Mouse (Mus musculus): ENCODE data around the gene Gm49388. TPM values are rescaled to one million over a fixed set of nuclear protein-coding genes. Genes with fewer than 3 reads are reported as not detected.
"Not testable (repeated sequence)": the region's sequence is repeated elsewhere in the genome, so short reads cannot be mapped to it uniquely, and the experiment has no call there.

Gm49388 gene
- polyA plus RNA-seq, 1 experiment = not detected

- Histone ChIP-seq H3K27me3 (ENCODE audit: control insufficient read depth, insufficient read depth, low read length) (no peaks in the 10 kb centered on the region), H3K4me1 (ENCODE audit: control insufficient read depth, insufficient read depth, low read length) (peaks cover 14% of the 10 kb centered on the region), H3K4me3 (ENCODE audit: control insufficient read depth, low read depth, low read length) (peak overlapping the region; percentile 61), H3K27ac (ENCODE audit: control insufficient read depth, insufficient read depth, low read depth, low read length) (no peak overlapping the region), H3K36me3 (ENCODE audit: control insufficient read depth, insufficient read depth, low read length) (no peaks in the 10 kb centered on the region)
- TF ChIP-seq CTCF (IDR thresholded peaks at IDR 0.05; ENCODE audit: control insufficient read depth, insufficient read depth, insufficient replicate concordance, low read depth, low read length) = no peak
- no peak for TF ChIP-seq POLR2A (IDR thresholded peaks at IDR 0.05; ENCODE audit: control insufficient read depth, low read depth, low read length)
Observed at GRCm38 (mm10) chr7:127823236-127824171, 38.1 kb downstream of the Gm49388 start.

GRCm38 (mm10) chr7:127824176-127824871 is 38.9 kb downstream of the Gm49388 start, which contains the start of the genes Stx4a and Stx1b:
Gene Stx4a, plus strand, starts transcription at chr7:127824294.
Gene Stx1b, minus strand, starts transcription at chr7:127824549.
- H3K4me3 ChIP-seq (ENCODE audit: control insufficient read depth, low read depth, low read length) = peak within 1 kb of the TSS; percentile 61
- H3K4me1 ChIP-seq (ENCODE audit: control insufficient read depth, insufficient read depth, low read length) = peaks cover 14% of the 10 kb centered on the region
- H3K27me3 ChIP-seq (ENCODE audit: control insufficient read depth, insufficient read depth, low read length) = no peaks in the 10 kb centered on the region
- H3K36me3 ChIP-seq (ENCODE audit: control insufficient read depth, insufficient read depth, low read length) = no peaks in the 10 kb centered on the region
- no peak within 1 kb of the TSS for H3K27ac ChIP-seq (ENCODE audit: control insufficient read depth, insufficient read depth, low read depth, low read length)
- TF ChIP-seq POLR2A (IDR thresholded peaks at IDR 0.05; ENCODE audit: control insufficient read depth, low read depth, low read length) = no peak
- no peak for TF ChIP-seq CTCF (IDR thresholded peaks at IDR 0.05; ENCODE audit: control insufficient read depth, insufficient read depth, insufficient replicate concordance, low read depth, low read length)

GRCm38 (mm10) chr7:127835550-127835949 is 50.1 kb downstream of the Gm49388 start:
- Histone ChIP-seq H3K27me3 (ENCODE audit: control insufficient read depth, insufficient read depth, low read length) (no peaks in the 10 kb centered on the region), H3K27ac (ENCODE audit: control insufficient read depth, insufficient read depth, low read depth, low read length) (no peak overlapping the region), H3K36me3 (ENCODE audit: control insufficient read depth, insufficient read depth, low read length) (no peaks in the 10 kb centered on the region), H3K4me3 (ENCODE audit: control insufficient read depth, low read depth, low read length) (no peak overlapping the region), H3K4me1 (ENCODE audit: control insufficient read depth, insufficient read depth, low read length) (no peaks in the 10 kb centered on the region)
- TF ChIP-seq CTCF (IDR thresholded peaks at IDR 0.05; ENCODE audit: control insufficient read depth, insufficient read depth, insufficient replicate concordance, low read depth, low read length) (no peak), POLR2A (IDR thresholded peaks at IDR 0.05; ENCODE audit: control insufficient read depth, low read depth, low read length) (no peak)

DNA sequence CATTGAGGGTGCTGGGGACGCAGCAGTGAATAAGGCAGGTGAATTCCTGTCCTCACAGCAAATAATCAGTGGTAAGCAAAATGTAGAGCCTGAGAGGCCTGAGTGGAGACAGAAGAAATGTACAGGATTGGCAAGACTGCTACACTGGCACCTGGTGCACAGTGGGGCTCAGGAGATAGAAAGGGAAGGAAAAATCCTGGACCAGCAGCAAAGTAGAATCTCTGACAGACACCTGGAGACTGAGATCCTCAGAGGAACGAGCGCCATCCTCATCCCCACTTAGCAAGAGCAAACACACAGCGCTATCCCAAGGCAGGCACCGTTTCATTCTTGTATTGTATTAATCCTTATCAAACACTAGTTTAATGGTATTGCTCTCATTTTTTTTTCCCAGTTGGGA is 52.1 kb downstream of the Gm49388 start:
- Histone ChIP-seq H3K27me3 (ENCODE audit: control insufficient read depth, insufficient read depth, low read length) (no peaks in the 10 kb centered on the region), H3K36me3 (ENCODE audit: control insufficient read depth, insufficient read depth, low read length) (no peaks in the 10 kb centered on the region), H3K4me1 (ENCODE audit: control insufficient read depth, insufficient read depth, low read length) (peaks cover 13% of the 10 kb centered on the region), H3K27ac (ENCODE audit: control insufficient read depth, insufficient read depth, low read depth, low read length) (no peak overlapping the region), H3K4me3 (ENCODE audit: control insufficient read depth, low read depth, low read length) (no peak overlapping the region)
- TF ChIP-seq POLR2A (IDR thresholded peaks at IDR 0.05; ENCODE audit: control insufficient read depth, low read depth, low read length) (no peak), CTCF (IDR thresholded peaks at IDR 0.05; ENCODE audit: control insufficient read depth, insufficient read depth, insufficient replicate concordance, low read depth, low read length) (no peak)

- peaks cover 13% of the 10 kb centered on the region for H3K4me1 ChIP-seq (ENCODE audit: control insufficient read depth, insufficient read depth, low read length)
- not testable (repeated sequence) for H3K27me3 ChIP-seq (ENCODE audit: control insufficient read depth, insufficient read depth, low read length); H3K4me3 ChIP-seq (ENCODE audit: control insufficient read depth, low read depth, low read length); H3K36me3 ChIP-seq (ENCODE audit: control insufficient read depth, insufficient read depth, low read length); H3K27ac ChIP-seq (ENCODE audit: control insufficient read depth, insufficient read depth, low read depth, low read length)
Observed at GRCm38 (mm10) chr7:127837878-127838277, 52.5 kb downstream of the Gm49388 start.

- H3K36me3 ChIP-seq (ENCODE audit: control insufficient read depth, insufficient read depth, low read length); H3K4me3 ChIP-seq (ENCODE audit: control insufficient read depth, low read depth, low read length); H3K27ac ChIP-seq (ENCODE audit: control insufficient read depth, insufficient read depth, low read depth, low read length); H3K27me3 ChIP-seq (ENCODE audit: control insufficient read depth, insufficient read depth, low read length): not testable (repeated sequence)
- peaks cover 13% of the 10 kb centered on the region for H3K4me1 ChIP-seq (ENCODE audit: control insufficient read depth, insufficient read depth, low read length)
Observed at GRCm38 (mm10) chr7:127840031-127840430, 54.6 kb downstream of the Gm49388 start.

DNA sequence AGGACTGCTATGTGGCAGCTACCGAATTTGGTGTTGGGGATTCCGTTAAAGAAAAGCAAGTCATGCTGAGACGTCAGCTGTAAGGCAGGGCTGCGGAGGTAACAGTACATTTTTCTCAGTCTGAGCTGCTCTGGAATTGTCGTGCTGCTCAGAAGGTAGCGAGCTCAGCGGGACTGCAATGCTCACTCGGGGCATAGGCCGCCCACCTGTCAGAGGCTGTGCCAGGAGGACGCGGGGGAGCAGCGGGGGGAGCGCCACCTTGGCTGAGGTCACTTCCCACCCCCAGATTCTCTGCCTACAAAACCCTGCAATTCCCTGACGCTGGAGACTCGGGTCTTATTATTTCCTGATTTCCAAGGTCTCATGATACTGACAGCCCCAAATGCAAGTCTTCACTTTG is 55.5 kb downstream of the Gm49388 start:
- H3K27ac ChIP-seq (ENCODE audit: control insufficient read depth, insufficient read depth, low read depth, low read length) = peak overlapping the region; percentile 85

More for the DNA sequence above, 55.5 kb downstream of the Gm49388 start:
- Histone ChIP-seq H3K4me1 (ENCODE audit: control insufficient read depth, insufficient read depth, low read length) (peaks cover 13% of the 10 kb centered on the region), H3K36me3 (ENCODE audit: control insufficient read depth, insufficient read depth, low read length) (no peaks in the 10 kb centered on the region), H3K27me3 (ENCODE audit: control insufficient read depth, insufficient read depth, low read length) (no peaks in the 10 kb centered on the region), H3K4me3 (ENCODE audit: control insufficient read depth, low read depth, low read length) (peak overlapping the region; percentile 93)
- no peak for TF ChIP-seq POLR2A (IDR thresholded peaks at IDR 0.05; ENCODE audit: control insufficient read depth, low read depth, low read length)
- TF ChIP-seq CTCF (IDR thresholded peaks at IDR 0.05; ENCODE audit: control insufficient read depth, insufficient read depth, insufficient replicate concordance, low read depth, low read length) = no peak

Measured in testis, adult 2 months (tissue).